Comparison of ENCODE assay signal across 16 mouse cellular contexts in the genomic region with DNA sequence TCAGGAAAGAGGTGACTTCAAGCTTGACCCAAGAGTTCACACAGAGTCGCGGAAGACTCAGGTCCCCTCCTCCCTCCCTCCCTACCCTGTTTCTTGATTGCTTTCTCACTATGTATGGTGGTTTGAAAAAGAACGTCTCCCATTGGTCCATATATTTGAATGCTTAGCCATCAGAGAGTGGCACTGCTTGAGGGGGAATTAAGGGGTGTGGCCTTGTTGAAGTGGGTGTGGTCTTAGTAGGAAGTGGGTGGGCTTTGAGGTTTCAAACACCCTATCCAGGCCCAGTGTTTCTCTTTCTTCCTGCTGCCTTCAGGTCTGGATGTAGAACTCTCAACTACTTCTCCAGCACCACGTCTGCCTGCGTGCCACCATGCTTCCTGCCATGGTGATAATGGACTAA.
"Had no signal": no experiment of that assay in that cellular context is flagged by ENCODE, and none has a peak within 500 bp of the region (broad histone marks: within the 10 kb centered on the region; RNA-seq: fewer than 3 reads in every experiment).

No protein-coding gene starts in this region.

- H3K36me3 ChIP-seq: neural tube, embryonic 13.5 days; neural tube, embryonic 15.5 days; stomach, embryonic 15.5 days had no signal

- DNase-seq: retina, postnatal 1 day; right cerebral cortex, adult 18-20 months; right cerebral cortex, postnatal 14 days; right cerebral cortex, postnatal 25 days; right cerebral cortex, postnatal 4 days; spleen, adult 18-20 months; thymus, adult 18-20 months; thymus, adult 2 months; thymus, postnatal 14 days; thymus, postnatal 25 days; thymus, postnatal 36 days; thymus, postnatal 4 days had no signal

- H3K4me3 ChIP-seq: neural tube, embryonic 13.5 days; neural tube, embryonic 15.5 days; stomach, embryonic 15.5 days had no signal

- H3K9me3 ChIP-seq: stomach, embryonic 15.5 days had no signal

- H3K9ac ChIP-seq: neural tube, embryonic 13.5 days; neural tube, embryonic 15.5 days; stomach, embryonic 15.5 days had no signal

- H3K27me3 ChIP-seq: neural tube, embryonic 15.5 days; stomach, embryonic 15.5 days had no signal

- H3K27ac ChIP-seq: neural tube, embryonic 13.5 days; neural tube, embryonic 15.5 days; stomach, embryonic 15.5 days; stomach, postnatal 0 days had no signal

- H3K4me1 ChIP-seq: neural tube, embryonic 13.5 days; neural tube, embryonic 15.5 days had no signal
